In genomic region chr3:129645409-129645808, GRCm38 (mm10) we compare ENCODE assay signal across 12 mouse cellular contexts.
A peak's percentile ranks its signal among the peaks of the same experiment; 100 is the strongest.
DNase-seq lines count a peak whose midpoint lies in the region.
"Had no signal": no experiment of that assay in that cellular context is flagged by ENCODE, and none has a peak within 500 bp of the region (broad histone marks: within the 10 kb centered on the region; RNA-seq: fewer than 3 reads in every experiment).

No protein-coding gene starts in this region.

- peak; percentile 13 for DNase-seq in heart, adult 8-10 months (ENCODE audit: low spot score)
- DNase-seq in heart, postnatal 14 days = no peak
- peak; percentile 26 for DNase-seq in A20 (ENCODE audit: low read depth, low spot score)
- peak; percentile 22 for DNase-seq in kidney, postnatal 14 days
- DNase-seq in lung, postnatal 10 days = peak; percentile 81
- no peak for DNase-seq in right cerebral cortex, postnatal 25 days
- no peak for DNase-seq in spleen, postnatal 10 days (ENCODE audit: low spot score in 2 of 2)
- DNase-seq in urinary bladder, postnatal 4 days (ENCODE audit: low spot score in 2 of 2) = no peak
- DNase-seq: adrenal gland, postnatal 10 days; cerebellum, postnatal 10 days; forebrain, postnatal 0 days; thymus, postnatal 14 days had no signal

- intact Hi-C loops in heart, postnatal 14 days (cut with DNase I) = no loop called here

Comparison
In these comparisons a context has a peak if more than half of its experiments do, and no peak if none do; other contexts are left out.
1. DNase-seq: peak in heart, adult 8-10 months (single experiment), A20 (single experiment), kidney, postnatal 14 days (single experiment) and lung, postnatal 10 days (single experiment); none in heart, postnatal 14 days (0 of 2), right cerebral cortex, postnatal 25 days (single experiment), spleen, postnatal 10 days (0 of 2) and urinary bladder, postnatal 4 days (0 of 2).